Mouse (Mus musculus): ENCODE results near the gene Vamp4.

Vamp4 gene

GRCm38 (mm10) chr1:162643752-162644151 is 73.4 kb downstream of the Vamp4 start:
- peak; percentile 62 for DNase-seq (ENCODE audit: extremely low read depth, low read depth, low spot score)

- DNase-seq (ENCODE audit: extremely low read depth, low read depth, low spot score) = no peak
Measured at GRCm38 (mm10) chr1:162646083-162646686, 75.9 kb downstream of the Vamp4 start.

GRCm38 (mm10) chr1:162648416-162648815 is 78.1 kb downstream of the Vamp4 start:
- no peak for DNase-seq (ENCODE audit: extremely low read depth, low read depth, low spot score)
